Mouse (Mus musculus): Measurements from ENCODE around the gene 1700037H04Rik.

The 1700037H04Rik gene

GRCm38 (mm10) chr2:131178828-131179245, 19.0 kb upstream of the 1700037H04Rik start:
- peak; percentile 69 for DNase-seq

GRCm38 (mm10) chr2:131177932-131178331, 18.1 kb upstream of the 1700037H04Rik start:
- DNase-seq: peak; percentile 54

GRCm38 (mm10) chr2:131176491-131176890, 16.6 kb upstream of the 1700037H04Rik start:
- DNase-seq: peak; percentile 43

DNA sequence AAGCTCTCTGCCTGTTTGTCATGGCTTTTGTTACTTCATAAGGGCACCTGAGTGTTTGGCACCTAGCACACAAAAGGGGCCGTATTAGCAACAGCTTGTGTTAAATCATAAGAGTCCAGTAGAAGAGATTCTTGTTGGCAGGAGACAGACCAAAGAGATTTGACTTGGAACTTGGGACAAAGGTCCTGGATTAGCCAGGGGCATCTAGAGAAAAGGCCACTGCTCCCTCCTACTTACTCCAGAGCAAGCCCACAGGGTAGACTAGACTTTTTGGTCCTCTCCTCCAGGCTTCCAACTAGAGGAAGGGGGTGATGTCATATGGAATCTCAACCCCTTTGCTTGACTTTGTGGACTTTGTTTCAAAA, 16.0 kb upstream of the 1700037H04Rik start:
- DNase-seq: no peak

- DNase-seq: no peak
These were observed 15.5 kb upstream of the 1700037H04Rik start for GRCm38 (mm10) chr2:131175286-131175944.

GRCm38 (mm10) chr2:131174700-131175099, 14.8 kb upstream of the 1700037H04Rik start:
- peak; percentile 71 for DNase-seq

GRCm38 (mm10) chr2:131172322-131172721, 12.4 kb upstream of the 1700037H04Rik start:
- DNase-seq: no peak

GRCm38 (mm10) chr2:131171401-131172104, 11.7 kb upstream of the 1700037H04Rik start:
- peak; percentile 60 for DNase-seq

- DNase-seq: no peak
These were observed 11.1 kb upstream of the 1700037H04Rik start for GRCm38 (mm10) chr2:131170936-131171335.

DNA sequence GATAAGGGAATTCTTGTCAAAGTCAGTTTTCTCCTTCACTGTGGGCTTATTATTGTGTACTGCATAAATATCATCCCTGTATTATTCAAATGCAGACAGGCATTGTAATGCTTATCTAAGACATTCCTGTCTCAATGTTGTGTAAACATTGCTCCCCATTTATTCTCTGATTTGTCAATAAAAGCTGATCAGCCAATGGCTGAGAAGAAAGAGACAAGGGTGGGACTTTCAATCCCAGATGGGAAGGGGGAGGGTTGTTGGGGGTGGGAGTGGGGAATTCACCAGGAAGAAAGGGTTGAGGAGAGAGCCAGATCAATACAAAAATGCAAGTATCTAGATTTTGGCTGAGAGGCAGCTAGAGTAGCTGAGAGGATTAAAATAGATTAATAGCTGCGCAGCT, 9.0 kb upstream of the 1700037H04Rik start:
- DNase-seq: no peak

DNA sequence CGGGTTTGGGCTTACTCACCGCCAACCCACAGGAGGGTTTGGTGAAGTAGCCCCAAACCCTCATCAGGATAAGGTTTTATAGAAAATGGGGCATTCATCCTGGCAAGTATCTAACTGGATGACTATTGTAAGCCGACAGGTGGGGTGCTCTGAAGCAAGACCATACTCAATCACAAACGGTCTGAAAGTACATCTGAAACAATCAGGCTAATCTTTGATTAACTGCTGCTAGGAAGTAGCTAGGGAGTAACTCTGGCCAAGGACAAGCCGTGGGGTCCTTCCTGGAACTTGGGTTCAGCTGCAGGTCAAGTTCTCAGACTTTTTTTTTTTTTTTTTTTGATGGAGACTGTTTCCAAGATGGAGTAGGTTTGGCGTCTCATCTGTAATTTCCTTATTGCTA, 8.1 kb upstream of the 1700037H04Rik start:
- no peak for DNase-seq

DNA sequence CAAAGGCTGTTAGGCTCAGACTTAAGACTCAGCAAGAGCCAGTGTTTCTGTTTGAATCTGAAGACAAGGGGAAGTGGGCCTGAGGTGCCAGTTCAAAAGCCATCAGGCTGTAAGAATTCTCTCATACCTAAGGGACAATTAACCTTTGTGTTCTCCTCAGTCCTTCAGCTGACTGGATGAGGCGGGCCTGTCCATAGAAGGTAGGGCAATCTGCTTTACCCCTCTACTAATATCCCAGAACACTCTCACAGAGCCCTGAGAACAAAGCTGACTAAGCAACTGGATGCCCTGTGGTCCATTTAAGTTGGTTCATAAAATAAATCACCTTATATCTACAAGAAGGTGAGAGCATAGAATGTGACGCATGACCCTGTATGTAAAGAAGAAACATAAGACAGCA, 6.3 kb upstream of the 1700037H04Rik start:
- no peak for DNase-seq

DNA sequence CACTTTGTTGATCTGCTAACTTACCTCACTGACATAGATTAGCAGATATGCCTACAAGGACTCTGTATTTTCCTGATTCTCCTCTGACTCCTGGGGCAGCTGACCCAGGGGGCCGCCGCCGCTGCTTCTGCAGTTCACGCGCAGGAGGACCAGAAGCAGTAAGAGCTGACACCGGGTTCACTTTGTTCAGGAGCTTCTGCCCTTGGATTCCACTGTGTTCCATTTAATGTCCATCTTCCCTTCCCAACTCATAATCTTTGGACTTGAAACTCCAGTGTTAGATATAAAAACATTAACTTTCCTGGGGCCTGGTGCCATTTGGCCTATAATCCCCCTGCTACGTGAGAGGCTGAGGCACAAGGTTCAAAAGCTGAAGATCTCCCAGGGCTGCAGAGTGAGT, 4.0 kb upstream of the 1700037H04Rik start:
- no peak for DNase-seq

DNA sequence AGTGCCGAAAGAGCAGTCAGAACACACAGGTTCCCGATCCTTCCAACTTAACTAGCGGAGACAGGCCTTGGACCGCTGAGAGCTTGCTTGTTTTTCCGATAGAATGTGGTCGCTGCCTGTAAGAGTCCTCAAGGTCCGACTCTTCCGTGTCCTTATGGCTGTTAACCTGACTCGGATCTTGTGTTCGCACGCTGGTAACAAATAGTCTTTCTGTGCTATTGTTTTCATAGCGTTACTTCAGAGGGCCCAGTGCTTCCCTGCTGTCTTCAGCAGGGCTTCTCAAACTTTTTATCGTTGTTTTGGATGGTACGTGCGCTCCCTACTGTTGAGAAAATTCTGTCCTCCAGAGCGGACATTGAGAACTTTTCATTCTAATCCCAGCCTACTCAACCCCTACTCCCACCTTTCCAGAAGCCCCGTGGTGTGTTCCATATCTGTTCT, 810 bp upstream of the 1700037H04Rik start:
- no peak for DNase-seq

- DNase-seq: no peak
These were observed 380 bp downstream of the 1700037H04Rik start for GRCm38 (mm10) chr2:131159491-131159910.

DNA sequence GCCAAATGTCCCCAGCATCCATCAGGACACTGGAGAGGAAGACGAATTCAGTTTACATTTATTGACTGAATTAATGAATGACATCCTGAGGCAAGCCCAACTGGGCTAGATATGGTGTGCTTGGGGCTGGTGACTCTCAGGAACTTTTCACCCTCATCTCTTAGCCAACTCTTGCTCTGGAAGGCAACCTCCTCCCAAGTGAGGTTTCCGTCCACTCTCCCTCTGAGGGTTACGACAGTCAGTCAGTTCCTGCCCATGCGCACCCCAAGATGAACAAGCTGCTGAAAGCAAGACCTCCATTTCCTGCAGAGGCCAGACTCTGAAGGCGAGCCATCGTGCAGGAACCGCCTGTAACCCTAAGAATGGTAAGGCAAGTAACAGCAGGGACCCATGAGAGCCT, 2.9 kb downstream of the 1700037H04Rik start:
- no peak for DNase-seq

DNA sequence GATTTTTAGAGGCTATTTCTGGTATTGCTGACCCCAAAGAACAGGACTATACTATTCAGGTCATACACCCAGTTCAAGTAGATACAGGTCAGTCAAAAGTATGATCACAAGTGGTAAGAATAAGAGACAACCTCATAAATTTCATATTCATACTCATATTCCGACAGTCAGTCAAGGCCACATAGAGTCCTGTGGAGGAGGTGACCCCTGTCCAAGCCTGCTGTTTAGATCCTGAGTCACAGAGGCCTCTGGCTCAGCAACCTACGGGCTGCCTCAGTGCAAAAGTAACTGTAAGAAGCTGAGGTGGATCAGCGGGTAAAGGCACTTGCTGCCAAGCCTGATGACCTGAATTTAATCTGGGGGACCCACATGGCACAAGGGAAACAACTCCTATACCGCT, 5.8 kb downstream of the 1700037H04Rik start:
- no peak for DNase-seq

DNA sequence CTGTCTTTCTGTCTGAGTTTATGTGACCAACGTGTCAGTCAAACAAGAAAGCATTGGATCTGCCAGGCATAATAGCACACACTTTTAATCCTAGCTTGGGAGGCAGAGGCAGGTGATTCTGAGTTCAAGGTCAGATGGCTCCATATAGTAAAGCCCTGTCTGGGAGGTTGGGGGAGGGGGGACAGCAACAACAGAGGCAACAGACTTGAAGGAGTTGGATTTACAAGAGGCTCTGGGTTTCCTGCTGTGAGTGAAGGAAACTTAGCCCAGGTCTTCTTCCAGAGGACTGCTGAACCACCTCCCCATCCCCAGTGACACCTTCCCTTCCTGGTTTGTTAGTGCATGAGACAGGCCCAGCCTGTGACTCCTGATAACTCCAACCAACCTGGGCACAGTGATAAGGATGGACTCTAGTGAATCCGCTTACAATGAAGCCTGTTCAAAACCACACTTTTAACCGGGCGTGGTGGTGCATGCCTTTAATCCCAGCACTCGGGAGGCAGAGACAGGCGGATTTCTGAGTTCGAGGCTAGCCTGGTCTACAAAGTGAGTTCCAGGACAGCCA, 7.6 kb downstream of the 1700037H04Rik start:
- no peak for DNase-seq

DNA sequence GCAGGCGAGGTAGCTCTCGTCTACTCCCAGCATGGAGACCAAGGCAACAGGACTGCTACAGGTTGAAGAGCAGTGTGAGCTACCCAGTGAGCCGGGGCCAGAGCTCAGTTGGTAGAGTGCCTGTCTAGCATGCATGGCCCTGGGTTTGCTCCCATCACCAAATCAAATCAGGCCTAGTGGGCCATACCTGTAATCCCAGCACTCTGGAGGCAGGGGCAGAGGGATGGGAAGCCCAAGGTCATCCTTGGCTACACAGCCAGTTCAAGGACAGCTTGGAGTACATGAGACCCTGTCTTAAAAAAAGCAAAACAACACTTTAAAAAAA, 10.7 kb downstream of the 1700037H04Rik start:
- no peak for DNase-seq

- no peak for DNase-seq
These were observed 11.3 kb downstream of the 1700037H04Rik start for GRCm38 (mm10) chr2:131148353-131149253.

DNA sequence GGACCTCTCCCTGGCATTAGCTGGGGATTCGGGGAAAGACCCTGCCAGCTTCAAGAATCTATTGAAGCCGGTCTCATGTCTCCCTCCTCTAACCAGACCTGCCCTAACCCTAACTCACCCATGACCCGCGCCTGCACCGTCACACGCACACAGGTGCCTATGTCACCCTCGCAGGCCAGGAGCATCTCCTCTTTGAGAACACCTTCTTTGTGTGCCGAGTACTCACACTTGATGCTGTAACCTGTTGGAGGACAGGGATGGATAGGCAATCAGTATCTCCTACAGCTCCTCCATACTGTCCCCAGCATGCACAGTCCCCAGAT, 12.9 kb downstream of the 1700037H04Rik start:
- no peak for DNase-seq

GRCm38 (mm10) chr2:131146193-131147042, 13.5 kb downstream of the 1700037H04Rik start:
- no peak for DNase-seq

Data from cerebellum, adult 11-12 months (tissue).